Mouse (Mus musculus) heart, postnatal 0 days (tissue): Measurements from ENCODE around the gene Plxnb2. TPM values are rescaled to one million over a fixed set of nuclear protein-coding genes. Genes with fewer than 3 reads are reported as not detected.

Source experiments
- ATAC-seq: fragments of 200-750 bp; cut with Nextera tagmentation; 2 replicates; pipeline ENCODE4 v1.8.0; 2017; ENCODE audit warnings: low read depth, moderate number of reproducible peaks, moderate library complexity; ENCODE audit not compliant: insufficient read depth
- DNase-seq: peaks from one replicate; pipeline ENCODE4 v3.0.0-alpha.2; 2016; ENCODE audit warnings: low spot score
- H3K27ac ChIP-seq: fragments of 300-500 bp; sonication (generic); 2 replicates; pipeline ENCODE4 v1.5.1; 2014; ENCODE audit warnings: low read depth, mild to moderate bottlenecking
- H3K27me3 ChIP-seq: fragments of 300-500 bp; sonication (generic); 2 replicates; pipeline ENCODE4 v1.6.1; 2014; ENCODE audit warnings: low read length, mixed read lengths; ENCODE audit not compliant: control insufficient read depth, insufficient read depth
- H3K36me3 ChIP-seq: fragments of 300-500 bp; sonication (generic); replicated peaks from 2 replicates; pipeline ENCODE4 v1.6.1; 2014; ENCODE audit warnings: low read length, mixed read lengths; ENCODE audit not compliant: control insufficient read depth, insufficient read depth
- H3K4me1 ChIP-seq: fragments of 300-500 bp; sonication (generic); 2 replicates; pipeline ENCODE4 v1.6.1; 2014; ENCODE audit warnings: antibody characterized with exemption; ENCODE audit not compliant: control insufficient read depth, insufficient read depth
- H3K4me2 ChIP-seq: fragments of 300-500 bp; sonication (generic); 2 replicates; pipeline ENCODE4 v1.6.1; 2014; ENCODE audit warnings: low read depth, mild to moderate bottlenecking, low read length, moderate library complexity
- H3K4me3 ChIP-seq: fragments of 300-500 bp; sonication (generic); 2 replicates; pipeline ENCODE4 v1.5.1; 2014; ENCODE audit warnings: low read depth, low read length
- H3K9ac ChIP-seq: fragments of 300-500 bp; sonication (generic); replicated peaks from 2 replicates; pipeline ENCODE4 v1.6.1; 2014; ENCODE audit warnings: low read depth, low read length, mixed read lengths
- H3K9me3 ChIP-seq: fragments of 300-500 bp; sonication (generic); replicated peaks from 2 replicates; pipeline ENCODE4 v1.6.1; 2016; ENCODE audit warnings: low read length; ENCODE audit not compliant: control insufficient read depth
- CTCF ChIP-seq: IDR thresholded peaks from 2 replicates; pipeline ENCODE4 v1.5.1; 2016; ENCODE audit warnings: antibody characterized with exemption, control low read depth, low read depth
- EP300 ChIP-seq: IDR thresholded peaks from 2 replicates; pipeline ENCODE4 v1.6.1; 2016; ENCODE audit warnings: antibody characterized with exemption, low read depth
- whole genome bisulfite sequencing: fragments of 180-500 bp; shearing (Covaris S2); extraction: QIAGEN DNeasy Blood & Tissue Kit; methylation state at CpG from one replicate; pipeline ENCODE4 v1.1.7; 2014; 5-methylcytosine and 5-hydroxymethylcytosine counted together
- polyA plus RNA-seq: library from polyadenylated mRNA; unstranded; fragments of >200 nt; fragmentation: Nextera tagmentation; extraction: Ambion mirVana; gene quantifications from 2 replicates; pipeline ENCODE4 v1.2.1, GENCODE M21; 2015
- total RNA-seq: library from RNA; depleted of rRNA; stranded (reverse); fragments of >200 nt; gene quantifications from 2 replicates; pipeline ENCODE4 v1.2.3, GENCODE M21; 2014; ENCODE audit warnings: low replicate concordance

The Plxnb2 gene
- total and polyA plus RNA-seq, 2 experiments from 2014 or later: 54.5 to 153 TPM

DNA sequence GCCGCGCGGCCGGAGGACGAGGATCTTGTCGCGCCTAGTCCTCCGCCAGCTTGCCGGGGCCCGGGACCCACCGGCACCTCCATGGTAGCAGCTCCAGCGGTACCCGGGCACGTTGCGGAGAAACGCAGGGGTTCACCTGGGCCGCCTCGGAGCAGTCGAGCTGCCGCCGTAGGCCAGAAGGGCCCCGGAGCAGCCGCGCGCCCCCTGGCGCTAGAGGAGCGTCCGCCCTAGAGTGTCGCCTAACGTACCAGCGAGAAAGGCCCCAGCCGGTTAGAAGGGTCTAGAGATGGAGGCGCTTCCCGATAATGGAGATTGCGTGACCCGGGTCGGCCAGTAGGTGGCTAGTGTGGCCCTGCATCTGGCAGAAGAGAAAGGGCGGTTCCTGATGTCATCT, 15.7 kb upstream of the Plxnb2 start, which contains the start of gene Dennd6b:
Dennd6b (minus strand) TSS at position 184 of the 394 bp plus-strand sequence.
- peak within 1 kb of the TSS; percentile 97 for H3K27ac ChIP-seq
- no peaks in the 10 kb centered on the region for H3K27me3 ChIP-seq
- WGBS: under 1% methylated on average over 38 of the region's 38 CpGs
- peak; percentile 96 for DNase-seq
- peak within 1 kb of the TSS; percentile 85 for H3K9ac ChIP-seq
- peaks cover 14% of the 10 kb centered on the region; the same call in 1 of the 2 replicates for H3K4me1 ChIP-seq
- no peaks in the 10 kb centered on the region for H3K9me3 ChIP-seq
- TF ChIP-seq CTCF: peak; percentile 84
- peak; percentile 91 for TF ChIP-seq EP300
- H3K4me3 ChIP-seq: peak within 1 kb of the TSS; percentile 83
- peak within 1 kb of the TSS; percentile 81 for H3K4me2 ChIP-seq
- H3K36me3 ChIP-seq: no peaks in the 10 kb centered on the region
- peak; percentile 99 for ATAC-seq

DNA sequence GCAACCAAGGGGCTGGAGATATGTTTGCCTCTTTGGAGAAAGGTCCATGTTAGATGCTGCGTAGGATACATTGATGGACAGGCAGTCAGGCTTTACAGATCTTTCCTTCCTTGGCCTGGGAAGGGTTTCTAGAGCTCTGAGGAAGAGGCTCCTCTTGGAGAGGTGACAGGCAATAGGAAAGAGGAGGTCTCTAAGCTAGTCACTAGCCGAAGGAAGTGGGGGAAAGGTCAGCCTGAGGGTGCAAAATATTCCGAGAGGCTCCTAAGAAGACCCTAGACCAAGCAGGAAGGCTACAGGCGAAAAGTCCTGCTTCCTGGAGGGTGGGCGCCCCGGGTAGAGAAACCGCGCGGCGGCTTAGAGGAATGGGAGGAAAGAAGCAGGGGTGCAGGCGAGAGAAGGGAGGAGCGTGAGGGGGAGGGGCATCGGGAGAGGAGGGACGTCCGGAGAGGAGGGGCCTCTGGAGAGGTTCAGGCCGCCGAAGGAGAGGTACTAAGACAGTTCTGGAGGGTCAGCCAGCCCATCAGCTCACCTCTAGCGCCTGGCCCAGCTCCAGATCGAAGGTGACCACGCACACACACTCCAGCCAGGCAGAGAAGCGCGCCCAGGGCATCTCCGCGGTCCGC, 15.2 kb upstream of the Plxnb2 start:
- H3K36me3 ChIP-seq: 0 out of 2 replicates have a peak, but pooled peaks cover 3% of the 10 kb centered on the region
- peak overlapping the region; percentile 97 for H3K27ac ChIP-seq
- peak overlapping the region; percentile 81 for H3K4me2 ChIP-seq
- no peaks in the 10 kb centered on the region for H3K9me3 ChIP-seq
- peak; percentile 91 for ATAC-seq
- peak; percentile 93 for DNase-seq
- TF ChIP-seq CTCF (no peak), EP300 (no peak)
- peak overlapping the region; percentile 83 for H3K4me3 ChIP-seq
- no peaks in the 10 kb centered on the region for H3K27me3 ChIP-seq
- peak overlapping the region; percentile 85 for H3K9ac ChIP-seq
- WGBS: under 1% methylated on average over 22 of the region's 25 CpGs
- peaks cover 14% of the 10 kb centered on the region; the same call in 1 of the 2 replicates for H3K4me1 ChIP-seq

DNA sequence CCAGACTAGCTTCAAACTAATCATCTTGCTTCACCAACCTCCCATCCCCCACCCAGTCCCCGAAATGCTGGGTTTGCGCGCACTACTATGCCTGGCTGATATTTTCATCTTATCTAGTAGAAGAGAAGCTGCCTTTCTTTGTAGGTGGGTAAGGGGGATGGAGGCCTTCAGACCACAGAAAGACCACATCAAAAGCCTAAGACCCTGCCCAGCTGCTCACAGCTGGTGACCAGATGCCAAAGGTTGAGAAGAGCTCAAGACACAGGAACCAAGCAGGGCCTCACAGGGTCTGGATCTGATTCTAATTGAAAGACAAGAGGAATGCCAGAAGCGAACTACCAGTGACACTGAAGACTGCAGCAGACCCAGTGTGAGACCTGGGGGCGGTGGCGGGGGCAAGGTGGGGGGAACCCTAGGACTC, 14.7 kb upstream of the Plxnb2 start:
- Histone ChIP-seq H3K4me1 (peaks cover 14% of the 10 kb centered on the region; the same call in 1 of the 2 replicates), H3K27ac (peak overlapping the region; percentile 97), H3K9ac (peak overlapping the region; percentile 85), H3K4me2 (peak overlapping the region; percentile 81), H3K9me3 (no peaks in the 10 kb centered on the region), H3K4me3 (peak overlapping the region; percentile 83), H3K36me3 (0 out of 2 replicates have a peak, but pooled peaks cover 4% of the 10 kb centered on the region), H3K27me3 (no peaks in the 10 kb centered on the region)
- DNase-seq (no peak), ATAC-seq (no peak)
- no peak for TF ChIP-seq CTCF
- no peak for TF ChIP-seq EP300
- 40% methylated on average over 6 of the region's 6 CpGs for WGBS

DNA sequence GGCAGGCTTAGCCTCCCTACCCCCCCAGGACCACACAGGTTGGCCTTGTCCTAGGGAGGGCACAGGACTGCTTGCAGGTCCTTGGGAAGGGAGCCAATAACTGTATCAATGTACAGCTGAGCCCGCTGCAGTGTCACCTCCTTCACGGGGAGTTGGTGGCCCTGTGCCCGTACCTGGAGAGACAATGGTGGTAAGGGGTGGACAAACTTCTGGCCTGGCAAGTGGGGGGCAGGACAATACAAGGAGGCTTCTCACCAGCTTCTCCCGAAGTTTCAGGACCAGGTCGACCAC, 4.3 kb upstream of the Plxnb2 start:
- ATAC-seq: no peak
- H3K27me3 ChIP-seq: no peaks in the 10 kb centered on the region

DNA sequence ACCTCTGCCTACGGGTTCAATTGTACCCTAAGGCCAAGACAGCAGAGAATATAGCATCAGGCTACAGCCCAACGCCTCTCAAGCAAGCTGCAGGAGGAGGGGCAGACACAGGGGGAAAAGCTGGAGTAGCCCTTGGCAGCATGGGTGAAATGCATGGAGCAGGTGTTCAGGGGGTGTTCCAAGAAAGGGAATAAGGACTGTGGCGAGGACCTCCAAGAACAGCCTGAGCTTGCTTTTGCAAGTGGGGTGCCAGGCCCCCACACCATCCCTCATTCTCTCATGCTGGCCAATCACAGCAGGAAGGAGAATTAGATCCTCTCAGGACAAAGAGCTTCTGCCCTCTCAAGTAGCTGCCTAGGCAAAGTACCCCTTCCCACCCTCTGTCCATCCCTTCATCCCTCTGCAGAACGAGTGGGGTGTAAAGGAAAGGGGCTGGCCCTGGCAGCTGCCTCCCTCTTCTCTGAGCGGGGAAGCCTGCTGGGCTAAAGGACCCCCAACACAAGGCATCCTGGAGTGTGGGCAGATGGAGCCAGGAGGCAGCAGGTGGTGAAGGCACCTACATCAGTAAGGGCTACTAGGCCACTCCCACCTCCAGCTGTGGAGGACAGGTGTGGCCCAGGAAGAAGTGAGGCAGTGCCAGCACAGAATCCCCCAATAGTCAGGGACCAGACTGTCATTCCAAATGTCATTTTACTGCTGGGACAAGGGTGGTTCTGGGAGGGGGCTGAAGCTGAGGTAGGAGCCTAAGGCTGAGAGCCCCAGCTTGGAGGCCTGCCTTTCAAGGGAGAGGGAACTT, 3.8 kb upstream of the Plxnb2 start:
- Histone ChIP-seq H3K27ac (no peak overlapping the region), H3K27me3 (no peaks in the 10 kb centered on the region), H3K4me3 (no peak overlapping the region), H3K36me3 (0 out of 2 replicates have a peak, but pooled peaks cover 11% of the 10 kb centered on the region), H3K4me1 (peaks cover 19% of the 10 kb centered on the region), H3K9ac (no peak overlapping the region), H3K4me2 (no peak overlapping the region), H3K9me3 (no peaks in the 10 kb centered on the region)
- no peak for TF ChIP-seq CTCF
- no peak for TF ChIP-seq EP300
- no peak for ATAC-seq
- no peak for DNase-seq
- WGBS: 71% methylated on average over 5 of the region's 5 CpGs

More for the DNA sequence above, 4.3 kb upstream of the Plxnb2 start:
- Histone ChIP-seq H3K36me3 (peaks cover 17% of the 10 kb centered on the region; the same call in 1 of the 2 replicates), H3K9ac (no peak overlapping the region), H3K27ac (no peak overlapping the region), H3K4me1 (peaks cover 18% of the 10 kb centered on the region), H3K4me3 (no peak overlapping the region), H3K4me2 (no peak overlapping the region), H3K9me3 (no peaks in the 10 kb centered on the region)
- no peak for TF ChIP-seq EP300
- no peak for TF ChIP-seq CTCF
- WGBS: 79% methylated on average over 5 of the region's 5 CpGs
- DNase-seq: no peak
